Mouse (Mus musculus): ENCODE measurements around the gene Dusp21.

GRCm38 (mm10) chrX:18187203-18187602 is 41.5 kb downstream of the Dusp21 start:
- TF ChIP-seq POLR2A (IDR thresholded peaks at IDR 0.05; ENCODE audit: insufficient read depth, low read depth, low read length) (no peak), CTCF (IDR thresholded peaks at IDR 0.05; ENCODE audit: insufficient read depth, low read depth, low read length) (no peak)
